Mouse (Mus musculus): ENCODE results near the gene Tpsg1.

Tpsg1 gene

GRCm38 (mm10) chr17:25368973-25369372 lies at the start of gene Tpsg1:
Gene Tpsg1, plus strand, starts transcription at chr17:25369273.
- DNase-seq (ENCODE audit: low read depth, low spot score) = no peak

- no peak for DNase-seq (ENCODE audit: low read depth, low spot score)
Observed at GRCm38 (mm10) chr17:25320819-25321218, 48.3 kb upstream of the Tpsg1 start.

DNA sequence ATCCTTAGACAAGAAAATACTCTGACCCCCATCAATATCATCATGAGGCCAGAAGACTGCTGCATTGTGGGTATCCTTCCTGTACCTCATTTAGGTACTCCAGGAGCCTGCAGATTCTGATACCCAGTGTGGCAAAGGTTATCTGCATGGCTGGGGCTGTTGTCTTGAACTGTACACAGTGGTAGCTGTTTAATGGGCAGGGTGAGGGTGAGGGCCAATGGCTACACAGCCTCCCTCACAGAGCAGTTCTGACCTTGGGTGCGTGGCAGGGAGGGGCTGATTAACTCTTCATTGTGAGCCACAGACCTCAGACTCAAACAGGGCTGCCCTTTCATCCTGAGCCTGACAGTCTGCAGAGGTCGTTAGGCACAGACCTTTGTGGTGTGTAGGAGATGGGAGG lies 46.1 kb upstream of the Tpsg1 start:
- DNase-seq (ENCODE audit: low read depth, low spot score) = no peak

GRCm38 (mm10) chr17:25332321-25332720 lies 36.8 kb upstream of the Tpsg1 start:
- no peak for DNase-seq (ENCODE audit: low read depth, low spot score)

DNA sequence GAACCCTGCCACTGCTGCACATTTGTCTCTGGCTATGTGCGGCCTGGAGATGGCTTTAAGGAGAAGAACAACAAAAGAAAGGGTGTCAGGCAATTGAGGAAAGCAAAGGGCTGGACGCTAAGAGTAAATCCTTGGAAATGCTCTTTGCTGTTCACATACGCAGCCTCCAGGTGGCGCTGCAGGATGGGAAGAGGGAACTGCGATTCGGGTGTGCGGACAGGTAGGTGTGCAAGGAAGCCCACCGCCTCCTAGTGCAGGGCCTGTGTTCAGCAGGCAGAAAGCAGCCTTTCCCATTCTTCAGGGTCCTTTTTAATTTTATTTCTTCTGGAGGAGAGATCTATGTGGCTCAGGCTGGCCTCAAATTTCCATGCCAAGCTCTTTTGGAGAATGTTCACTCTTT lies 35.1 kb upstream of the Tpsg1 start:
- peak; percentile 38 for DNase-seq (ENCODE audit: low read depth, low spot score)

DNA sequence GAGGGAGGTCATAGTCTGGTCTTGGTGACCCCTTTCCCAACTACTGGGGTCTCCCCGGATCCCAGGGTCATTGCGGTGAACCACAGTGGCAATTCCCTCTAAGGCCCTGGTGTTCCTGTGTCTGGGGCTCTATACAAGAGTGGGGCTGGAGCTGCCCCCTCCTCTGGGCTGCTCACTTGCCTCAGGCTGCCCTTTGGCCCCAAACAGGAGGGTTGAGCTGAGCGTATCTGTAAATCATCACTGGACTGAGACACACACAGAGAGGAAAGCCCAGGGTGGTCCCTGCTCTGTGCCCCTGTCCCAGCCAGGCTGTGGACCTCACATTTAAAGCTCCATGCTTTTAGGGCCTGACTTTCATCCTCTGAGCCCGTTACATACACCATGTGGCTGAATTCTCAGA lies 30.9 kb upstream of the Tpsg1 start:
- DNase-seq (ENCODE audit: low read depth, low spot score) = no peak

GRCm38 (mm10) chr17:25340003-25340402 lies 29.1 kb upstream of the Tpsg1 start:
- no peak for DNase-seq (ENCODE audit: low read depth, low spot score)

- DNase-seq (ENCODE audit: low read depth, low spot score) = no peak
Observed at GRCm38 (mm10) chr17:25341490-25341889, 27.6 kb upstream of the Tpsg1 start.

GRCm38 (mm10) chr17:25345462-25345861 lies 23.6 kb upstream of the Tpsg1 start, which contains the start of gene Tpsab1:
Gene Tpsab1, minus strand, starts transcription at chr17:25345562.
- no peak for DNase-seq (ENCODE audit: low read depth, low spot score)

- DNase-seq (ENCODE audit: low read depth, low spot score) = no peak
Observed at GRCm38 (mm10) chr17:25361291-25361690, 7.8 kb upstream of the Tpsg1 start.

DNA sequence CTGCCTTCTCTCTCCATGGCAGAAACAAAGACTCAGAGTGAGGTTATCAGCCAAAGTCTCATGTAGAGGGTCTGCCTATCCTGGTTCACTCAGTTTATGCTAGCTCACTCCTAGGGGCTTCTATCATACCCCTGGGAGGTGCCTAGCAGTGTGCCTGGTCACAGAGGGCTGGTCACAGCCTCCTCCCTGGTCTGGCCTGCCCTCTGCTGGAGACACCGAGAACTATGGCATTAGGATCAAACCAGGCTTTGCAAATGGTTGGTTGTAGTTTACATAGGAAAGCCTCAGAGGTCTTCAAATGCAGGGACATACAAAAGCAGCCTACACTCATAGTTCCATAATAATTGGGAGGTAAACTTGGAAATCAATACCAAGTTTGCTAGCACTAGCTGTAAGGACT lies 5.3 kb upstream of the Tpsg1 start:
- DNase-seq (ENCODE audit: low read depth, low spot score) = peak; percentile 9

DNA sequence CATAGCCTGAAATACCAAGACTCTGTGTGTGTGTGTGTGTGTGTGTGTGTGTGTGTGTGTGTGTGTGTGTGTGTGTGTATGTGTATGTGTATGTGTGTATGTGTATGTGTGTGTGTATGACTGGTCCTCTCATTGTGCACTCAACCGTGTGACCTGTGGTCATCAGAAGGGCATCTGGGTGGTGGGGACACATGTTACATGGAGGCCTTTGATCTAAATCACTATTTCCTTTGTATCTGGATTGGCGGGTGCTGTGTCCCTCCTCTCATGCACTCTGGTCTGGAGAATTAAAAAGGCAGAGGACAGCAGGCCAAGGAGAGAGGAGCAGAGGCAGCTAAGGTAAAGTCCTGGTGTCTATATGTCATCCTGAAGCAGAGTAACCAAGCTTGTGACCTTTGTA lies 3.1 kb upstream of the Tpsg1 start, which contains the start of gene Tpsb2:
Gene Tpsb2 (plus strand): TSS at position 301 of the 400 bp plus-strand sequence.
- DNase-seq (ENCODE audit: low read depth, low spot score) = no peak

DNA sequence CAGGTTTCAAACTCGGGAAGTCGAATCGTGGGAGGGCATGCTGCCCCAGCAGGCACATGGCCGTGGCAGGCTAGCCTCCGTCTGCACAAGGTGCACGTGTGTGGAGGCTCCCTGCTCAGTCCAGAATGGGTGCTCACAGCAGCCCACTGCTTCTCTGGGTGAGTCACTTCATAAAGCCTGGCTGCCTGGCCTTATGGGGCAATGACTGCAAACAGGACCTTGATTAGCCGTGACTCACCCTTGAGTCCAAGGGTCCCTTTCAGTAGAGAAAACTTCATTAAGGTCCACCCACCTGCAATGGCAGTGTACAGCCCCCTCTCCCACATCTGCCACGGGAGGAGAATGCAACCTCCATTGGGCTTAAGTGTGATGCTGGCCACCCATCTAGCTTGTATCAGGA lies 3.4 kb downstream of the Tpsg1 start:
- DNase-seq (ENCODE audit: low read depth, low spot score) = no peak

- no peak for DNase-seq (ENCODE audit: low read depth, low spot score)
Observed at GRCm38 (mm10) chr17:25374011-25374410, 4.9 kb downstream of the Tpsg1 start.

DNA sequence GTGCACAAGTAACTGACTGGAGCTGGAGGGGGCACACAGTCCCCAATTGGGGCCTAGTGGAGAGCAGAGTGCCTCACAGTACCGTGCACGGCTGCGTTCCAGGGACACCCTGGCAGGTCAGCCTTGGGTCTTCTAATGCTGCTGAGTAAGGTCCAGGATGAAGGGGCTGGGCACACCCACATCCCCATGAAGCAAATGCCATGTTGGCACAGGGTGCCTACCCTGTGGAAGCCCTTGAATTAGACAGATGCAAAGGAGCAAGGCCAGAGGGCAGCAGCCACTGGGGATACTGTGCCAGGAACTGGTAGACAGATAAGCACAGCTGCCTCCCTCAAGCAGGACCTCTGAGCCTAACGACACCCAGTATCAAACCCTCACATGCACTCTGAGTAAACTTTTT lies 25.5 kb downstream of the Tpsg1 start:
- DNase-seq (ENCODE audit: low read depth, low spot score) = no peak

GRCm38 (mm10) chr17:25397804-25398519 lies 28.9 kb downstream of the Tpsg1 start:
- DNase-seq (ENCODE audit: low read depth, low spot score) = peak; percentile 61

DNA sequence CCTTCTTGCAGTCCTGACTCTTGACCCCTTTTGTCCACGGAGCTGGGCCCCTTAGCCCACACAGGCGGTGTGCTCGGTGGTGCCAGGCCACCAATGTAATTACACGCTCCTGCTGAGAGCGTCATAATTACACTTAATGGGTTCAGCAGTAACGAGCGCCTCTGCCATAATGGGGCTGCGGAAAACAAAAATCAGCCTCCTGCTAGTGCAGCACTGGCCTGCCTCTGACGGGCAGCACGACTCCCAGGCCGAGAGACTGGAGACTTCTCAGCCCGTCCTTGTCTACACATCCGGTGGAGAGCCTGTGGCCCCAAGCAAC lies 29.4 kb downstream of the Tpsg1 start:
- DNase-seq (ENCODE audit: low read depth, low spot score) = no peak

DNA sequence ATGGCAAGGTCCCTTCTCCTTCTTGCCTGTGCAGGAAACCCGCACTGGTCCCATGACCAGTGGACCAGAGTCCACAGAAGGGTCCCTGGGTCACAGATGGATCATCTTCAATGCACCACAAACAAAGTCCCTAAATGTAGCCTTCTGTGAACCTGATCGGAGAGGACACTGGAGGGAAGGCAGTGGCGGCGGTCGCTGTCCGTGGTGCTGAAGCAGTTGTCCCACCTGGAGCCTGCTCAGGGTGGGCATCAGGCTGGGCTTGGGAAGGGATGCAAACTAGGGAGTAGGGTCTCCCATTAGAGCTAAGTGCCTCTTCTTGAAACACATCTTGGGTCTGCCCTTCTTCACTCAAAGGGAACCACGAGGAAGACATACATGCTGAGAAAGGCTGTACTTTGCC lies 31.4 kb downstream of the Tpsg1 start:
- DNase-seq (ENCODE audit: low read depth, low spot score) = no peak

- peak; percentile 65 for DNase-seq (ENCODE audit: low read depth, low spot score)
Observed at GRCm38 (mm10) chr17:25401491-25401890, 32.4 kb downstream of the Tpsg1 start.

GRCm38 (mm10) chr17:25402224-25402623 lies 33.2 kb downstream of the Tpsg1 start:
- DNase-seq (ENCODE audit: low read depth, low spot score) = no peak

- DNase-seq (ENCODE audit: low read depth, low spot score) = no peak
Observed at GRCm38 (mm10) chr17:25404190-25404589, 35.1 kb downstream of the Tpsg1 start.

GRCm38 (mm10) chr17:25405224-25405895 lies 36.3 kb downstream of the Tpsg1 start:
- no peak for DNase-seq (ENCODE audit: low read depth, low spot score)

GRCm38 (mm10) chr17:25406011-25406441 lies 37.0 kb downstream of the Tpsg1 start:
- no peak for DNase-seq (ENCODE audit: low read depth, low spot score)
